Mouse (Mus musculus) embryonic facial prominence, embryonic 10.5 days (tissue): ENCODE data around the gene Cartpt. TPM values are rescaled to one million over a fixed set of nuclear protein-coding genes. Genes with fewer than 3 reads are reported as not detected.
A peak's percentile ranks its signal among the peaks of the same experiment; 100 is the strongest.

ENCODE experiments used
- DNase-seq: peaks from one replicate; pipeline ENCODE4 v3.0.0-alpha.2; 2017; ENCODE audit warnings: low spot score
- H3K27ac ChIP-seq: fragments of 300-500 bp; sonication (generic); replicated peaks from 2 replicates; pipeline ENCODE4 v1.5.1; 2016; ENCODE audit warnings: mild to moderate bottlenecking
- H3K27me3 ChIP-seq: fragments of 300-500 bp; sonication (generic); replicated peaks from 2 replicates; pipeline ENCODE4 v1.6.1; 2016; ENCODE audit warnings: low read depth, mild to moderate bottlenecking; ENCODE audit not compliant: poor library complexity, severe bottlenecking
- H3K36me3 ChIP-seq: fragments of 300-500 bp; sonication (generic); replicated peaks from 2 replicates; pipeline ENCODE4 v1.6.1; 2016; ENCODE audit warnings: mild to moderate bottlenecking, moderate library complexity
- H3K4me1 ChIP-seq: fragments of 300-500 bp; sonication (generic); 2 replicates; pipeline ENCODE4 v1.6.1; 2016
- H3K4me3 ChIP-seq: fragments of 300-500 bp; sonication (generic); 2 replicates; pipeline ENCODE4 v1.5.1; 2016; ENCODE audit warnings: mild to moderate bottlenecking, moderate library complexity
- H3K9me3 ChIP-seq: fragments of 300-500 bp; sonication (generic); 2 replicates; pipeline ENCODE4 v1.6.1; 2016; ENCODE audit warnings: mild to moderate bottlenecking
- WGBS: fragments of 180-500 bp; shearing (Covaris S2); methylation state at CpG from one replicate; pipeline ENCODE4 v1.1.7; 2016; 5-methylcytosine and 5-hydroxymethylcytosine counted together
- polyA plus RNA-seq: library from polyadenylated mRNA; unstranded; fragments of >200 nt; fragmentation: Nextera tagmentation; extraction: Ambion mirVana; gene quantifications from 2 replicates; pipeline ENCODE4 v1.2.1, GENCODE M21; 2016

Gene Cartpt
- 2.6 and 3.6 TPM in 2 replicates for polyA plus RNA-seq

GRCm38 (mm10) chr13:99900965-99901364 lies at the start of gene Cartpt:
Gene Cartpt, minus strand, starts transcription at chr13:99901091.
- Histone ChIP-seq H3K9me3 (no peaks in the 10 kb centered on the region), H3K27ac (no peak within 1 kb of the TSS), H3K27me3 (peaks cover 53% of the 10 kb centered on the region), H3K36me3 (no peaks in the 10 kb centered on the region), H3K4me3 (peak within 1 kb of the TSS; percentile 46), H3K4me1 (peaks cover 13% of the 10 kb centered on the region)
- DNase-seq: no peak
- WGBS: 40% methylated on average over 9 of the region's 9 CpGs

GRCm38 (mm10) chr13:99947417-99947816 lies 46.5 kb upstream of the Cartpt start:
- H3K4me1 ChIP-seq: no peaks in the 10 kb centered on the region
- WGBS: 86% methylated on average over 4 of the region's 4 CpGs
- no peak overlapping the region for H3K27ac ChIP-seq
- no peaks in the 10 kb centered on the region for H3K9me3 ChIP-seq
- no peak overlapping the region for H3K4me3 ChIP-seq
- DNase-seq: no peak
- H3K27me3 ChIP-seq: no peaks in the 10 kb centered on the region
- H3K36me3 ChIP-seq: peaks cover 55% of the 10 kb centered on the region

DNA sequence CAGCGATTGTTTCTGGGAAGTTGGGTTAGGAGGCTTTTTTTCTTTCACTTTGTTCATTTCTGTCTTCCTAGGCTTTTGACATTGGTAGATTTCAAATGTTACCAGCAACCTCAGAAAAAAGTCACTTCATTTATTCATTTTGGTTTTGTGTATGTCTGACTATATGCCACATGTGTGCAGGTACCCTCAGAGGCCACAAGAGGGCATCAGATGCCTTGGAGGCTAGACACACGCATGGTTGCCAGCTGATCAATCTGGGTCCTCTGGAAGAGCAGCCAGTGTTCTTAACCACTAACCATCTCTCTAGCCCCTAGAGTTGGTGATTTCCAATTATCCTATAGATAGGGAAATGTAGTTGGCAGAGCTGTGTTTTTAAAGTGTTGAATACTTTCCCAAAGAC lies 42.6 kb upstream of the Cartpt start:
- 92% methylated on average over 2 of the region's 2 CpGs for WGBS
- peaks cover 22% of the 10 kb centered on the region for H3K36me3 ChIP-seq

DNA sequence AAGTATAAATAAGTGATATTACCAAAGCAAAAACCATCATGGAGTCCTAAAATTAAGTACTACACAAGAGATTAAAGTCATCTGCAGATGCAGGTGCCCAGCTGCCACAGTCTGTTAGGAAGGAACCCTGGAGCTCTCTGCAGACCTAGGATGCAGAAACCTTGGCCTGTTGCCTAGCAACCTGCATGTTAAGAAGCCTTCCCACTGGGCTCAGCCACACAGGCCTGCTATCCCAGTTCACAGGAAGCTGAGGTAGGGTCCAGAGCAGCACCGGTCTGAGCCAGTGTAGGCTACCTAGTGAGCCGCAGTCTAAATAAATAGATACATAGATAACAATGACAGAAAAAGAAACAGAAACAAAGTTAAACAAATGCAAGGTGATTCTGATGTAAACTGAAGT lies 39.7 kb upstream of the Cartpt start:
- Histone ChIP-seq H3K4me3 (no peak overlapping the region), H3K27ac (no peak overlapping the region), H3K4me1 (peaks cover 6% of the 10 kb centered on the region), H3K27me3 (no peaks in the 10 kb centered on the region), H3K36me3 (peaks cover 6% of the 10 kb centered on the region), H3K9me3 (no peaks in the 10 kb centered on the region)
- WGBS: 34% methylated on average over 2 of the region's 2 CpGs
- DNase-seq: peak; percentile 40

More for the DNA sequence above, 42.6 kb upstream of the Cartpt start:
- Histone ChIP-seq H3K27me3 (no peaks in the 10 kb centered on the region), H3K4me3 (no peak overlapping the region), H3K27ac (no peak overlapping the region), H3K9me3 (no peaks in the 10 kb centered on the region), H3K4me1 (peaks cover 6% of the 10 kb centered on the region)
- DNase-seq: no peak

DNA sequence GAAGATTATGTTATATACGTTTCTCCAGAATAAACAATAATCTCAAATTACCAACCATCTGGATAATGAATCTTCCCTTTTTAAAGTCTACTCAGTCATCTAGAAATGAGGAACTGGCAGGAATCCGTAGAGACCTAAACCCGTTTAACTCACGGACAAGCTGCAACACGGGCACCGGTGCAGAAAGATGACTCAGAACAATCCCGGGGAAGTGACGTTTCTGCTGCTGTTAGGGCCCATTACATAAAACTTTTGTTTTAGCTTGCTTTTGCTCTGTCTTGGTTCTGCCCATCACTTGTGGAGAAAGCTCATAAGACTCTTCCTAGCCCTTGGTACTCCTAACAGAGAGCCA lies 38.4 kb upstream of the Cartpt start:
- H3K27ac ChIP-seq: no peak overlapping the region
- H3K36me3 ChIP-seq: peaks cover 6% of the 10 kb centered on the region; the same call in 1 of the 2 replicates
- H3K9me3 ChIP-seq: no peaks in the 10 kb centered on the region
- no peaks in the 10 kb centered on the region for H3K27me3 ChIP-seq
- H3K4me3 ChIP-seq: no peak overlapping the region
- no peak for DNase-seq
- 85% methylated on average over 8 of the region's 8 CpGs for WGBS
- peaks cover 6% of the 10 kb centered on the region for H3K4me1 ChIP-seq

DNA sequence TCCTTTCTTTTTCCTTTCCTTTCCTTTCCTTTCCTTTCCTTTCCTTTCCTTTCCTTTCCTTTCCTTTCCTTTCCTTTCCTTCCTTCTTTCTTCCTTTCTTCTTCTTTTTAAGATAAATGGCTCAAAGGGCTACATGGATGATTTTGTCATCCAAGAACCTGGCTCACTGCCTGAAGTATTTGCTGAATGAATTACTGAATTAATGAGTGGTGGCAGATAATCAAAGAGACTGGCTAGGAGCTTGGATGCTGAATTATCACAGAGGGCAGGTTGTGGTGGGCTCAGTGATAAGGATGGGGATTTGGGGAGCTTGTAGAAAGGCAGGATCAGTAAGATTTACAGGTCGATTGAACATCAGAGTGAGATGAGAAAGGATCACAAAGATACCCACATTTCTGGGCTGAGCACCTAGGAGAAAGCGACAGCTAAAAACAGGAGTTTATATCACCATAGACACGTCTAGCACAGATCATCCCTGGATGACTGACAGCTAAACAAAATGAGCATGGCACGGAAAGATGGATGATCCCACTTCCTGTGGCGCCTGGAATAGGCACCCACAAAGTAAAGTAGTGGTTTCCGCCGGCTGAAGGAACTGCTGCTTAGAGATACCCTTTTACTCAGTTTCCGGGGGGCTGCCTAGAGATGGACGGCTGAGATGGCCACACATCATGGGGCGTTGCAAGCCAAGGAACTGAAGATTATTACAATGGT lies 37.9 kb upstream of the Cartpt start:
- Histone ChIP-seq H3K27me3 (no peaks in the 10 kb centered on the region), H3K4me3 (no peak overlapping the region), H3K4me1 (peaks cover 6% of the 10 kb centered on the region), H3K27ac (no peak overlapping the region), H3K36me3 (peaks cover 4% of the 10 kb centered on the region; the same call in 1 of the 2 replicates), H3K9me3 (no peaks in the 10 kb centered on the region)
- WGBS: 83% methylated on average over 10 of the region's 10 CpGs
- no peak for DNase-seq

DNA sequence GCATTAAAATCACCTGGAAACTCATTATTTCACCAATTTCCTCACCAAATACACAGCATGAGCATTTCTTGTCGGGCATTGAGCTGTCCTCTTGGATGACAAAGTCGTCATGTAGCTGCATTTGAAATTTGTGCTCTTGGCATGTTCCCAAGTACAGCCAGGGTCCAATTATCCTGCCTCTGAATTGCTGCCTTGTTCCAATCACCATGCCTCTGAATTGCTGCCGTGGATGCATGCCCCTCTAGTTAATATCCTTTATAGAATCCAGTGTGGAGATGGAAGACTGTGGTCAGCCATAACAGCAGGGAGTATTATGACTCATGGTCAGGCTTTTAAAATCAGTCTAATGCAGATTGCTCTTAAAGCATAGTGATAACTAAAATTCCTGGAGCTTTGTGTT lies 36.9 kb upstream of the Cartpt start:
- Histone ChIP-seq H3K4me1 (peaks cover 6% of the 10 kb centered on the region), H3K36me3 (no peaks in the 10 kb centered on the region), H3K27ac (no peak overlapping the region), H3K4me3 (no peak overlapping the region), H3K9me3 (no peaks in the 10 kb centered on the region), H3K27me3 (no peaks in the 10 kb centered on the region)
- 70% methylated on average over 3 of the region's 3 CpGs for WGBS
- no peak for DNase-seq

DNA sequence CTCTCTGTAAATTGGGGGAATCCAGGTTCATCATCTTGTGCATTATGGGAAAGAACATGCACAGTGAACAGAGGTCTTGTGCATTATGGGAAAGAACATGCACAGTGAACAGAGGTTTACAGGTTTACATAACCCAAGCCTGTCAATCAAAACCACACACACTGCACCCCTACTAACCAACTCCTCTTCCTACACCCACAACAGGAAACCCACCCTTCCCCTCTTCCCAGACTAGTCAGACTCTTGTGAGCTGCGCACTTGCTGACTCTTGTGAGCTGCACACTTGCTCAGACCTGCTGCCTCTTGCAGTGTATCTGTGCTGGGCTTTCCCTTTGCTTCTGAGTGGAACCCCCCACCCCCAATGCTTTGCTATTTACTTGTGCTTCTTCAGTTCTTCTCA lies 31.5 kb upstream of the Cartpt start:
- Histone ChIP-seq H3K9me3 (no peaks in the 10 kb centered on the region), H3K27me3 (no peaks in the 10 kb centered on the region), H3K36me3 (no peaks in the 10 kb centered on the region), H3K27ac (no peak overlapping the region), H3K4me3 (no peak overlapping the region), H3K4me1 (no peaks in the 10 kb centered on the region)
- no peak for DNase-seq
- WGBS: 88% methylated on average over 1 of the region's 1 CpGs

- H3K27me3 ChIP-seq: no peaks in the 10 kb centered on the region
- no peak for DNase-seq
- H3K9me3 ChIP-seq: no peaks in the 10 kb centered on the region
- no peak overlapping the region for H3K27ac ChIP-seq
- H3K4me3 ChIP-seq: no peak overlapping the region
- WGBS: 86% methylated on average over 6 of the region's 6 CpGs
- no peaks in the 10 kb centered on the region for H3K36me3 ChIP-seq
- H3K4me1 ChIP-seq: no peaks in the 10 kb centered on the region
Measured at GRCm38 (mm10) chr13:99931502-99931901, 30.6 kb upstream of the Cartpt start.

DNA sequence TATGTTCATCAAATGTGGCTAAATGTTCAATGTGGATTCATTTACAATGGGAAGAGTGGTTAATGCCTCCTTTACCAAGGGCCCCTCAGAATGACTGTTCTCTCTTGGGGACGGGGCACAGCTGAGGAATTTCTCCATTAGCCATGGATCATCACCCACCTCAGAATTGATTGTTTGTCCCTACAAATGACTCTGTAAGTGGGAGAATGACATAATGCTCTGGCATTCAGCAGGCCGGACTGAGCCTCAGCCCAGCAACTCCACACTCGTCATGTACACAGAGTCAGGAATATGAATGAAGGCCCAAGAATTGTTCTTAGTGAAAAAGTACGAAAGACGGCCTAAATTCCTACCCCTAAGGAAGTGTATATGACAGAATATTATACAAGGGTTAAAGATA lies 25.4 kb upstream of the Cartpt start:
- no peak for DNase-seq
- Histone ChIP-seq H3K27ac (no peak overlapping the region), H3K36me3 (no peaks in the 10 kb centered on the region), H3K4me3 (no peak overlapping the region), H3K27me3 (no peaks in the 10 kb centered on the region), H3K9me3 (no peaks in the 10 kb centered on the region), H3K4me1 (peaks cover 6% of the 10 kb centered on the region; the same call in 1 of the 2 replicates)
- 76% methylated on average over 5 of the region's 5 CpGs for WGBS

- H3K27ac ChIP-seq: no peak overlapping the region
- H3K4me1 ChIP-seq: peaks cover 7% of the 10 kb centered on the region; the same call in 1 of the 2 replicates
- H3K27me3 ChIP-seq: no peaks in the 10 kb centered on the region
- no peaks in the 10 kb centered on the region for H3K9me3 ChIP-seq
- H3K36me3 ChIP-seq: no peaks in the 10 kb centered on the region
- DNase-seq: no peak
- H3K4me3 ChIP-seq: no peak overlapping the region
- WGBS: 85% methylated on average over 5 of the region's 5 CpGs
Measured at GRCm38 (mm10) chr13:99915632-99916031, 14.7 kb upstream of the Cartpt start.

GRCm38 (mm10) chr13:99900557-99900892 lies 366 bp downstream of the Cartpt start:
- peak; percentile 87 for DNase-seq
- H3K4me3 ChIP-seq: peak overlapping the region; percentile 46
- no peaks in the 10 kb centered on the region for H3K9me3 ChIP-seq
- peaks cover 53% of the 10 kb centered on the region for H3K27me3 ChIP-seq
- under 1% methylated on average over 30 of the region's 30 CpGs for WGBS
- H3K36me3 ChIP-seq: no peaks in the 10 kb centered on the region
- H3K4me1 ChIP-seq: peaks cover 13% of the 10 kb centered on the region
- H3K27ac ChIP-seq: no peak overlapping the region

GRCm38 (mm10) chr13:99899670-99900556 lies 978 bp downstream of the Cartpt start:
- H3K36me3 ChIP-seq: no peaks in the 10 kb centered on the region
- WGBS: 5% methylated on average over 38 of the region's 38 CpGs
- H3K27me3 ChIP-seq: peaks cover 53% of the 10 kb centered on the region
- H3K4me1 ChIP-seq: peaks cover 13% of the 10 kb centered on the region
- peak overlapping the region; percentile 46 for H3K4me3 ChIP-seq
- H3K9me3 ChIP-seq: no peaks in the 10 kb centered on the region
- H3K27ac ChIP-seq: no peak overlapping the region
- no peak for DNase-seq
